Mouse (Mus musculus): ENCODE measurements around the gene Gm5485. TPM values are rescaled to one million over a fixed set of nuclear protein-coding genes. Genes with fewer than 3 reads are reported as not detected.

Gm5485 gene
- polyA plus RNA-seq, 1 experiment from 2014 or later: not detected

- Histone ChIP-seq H3K36me3 (ENCODE audit: control insufficient read depth, insufficient read depth, low read length) (no peaks in the 10 kb centered on the region), H3K4me2 (no peak overlapping the region), H3K4me1 (replicated peaks; ENCODE audit: control insufficient read depth, insufficient read depth, low read length) (no peaks in the 10 kb centered on the region), H3K9ac (ENCODE audit: low read depth, low read length) (no peak overlapping the region), H3K9me3 (ENCODE audit: control insufficient read depth, low read length) (no peaks in the 10 kb centered on the region), H3K27ac (ENCODE audit: low read depth, low read length) (no peak overlapping the region), H3K27me3 (replicated peaks; ENCODE audit: control insufficient read depth, insufficient read depth, low read length) (no peaks in the 10 kb centered on the region), H3K4me3 (ENCODE audit: low read depth, low read length) (no peak overlapping the region)
- DNase-seq (ENCODE audit: low spot score) (no peak), ATAC-seq (replicated peaks; ENCODE audit: low FRiP score) (no peak)
- 79% methylated on average over 2 of the region's 2 CpGs for WGBS
Observed at GRCm38 (mm10) chr16:48395278-48395677, 16.9 kb downstream of the Gm5485 start.

GRCm38 (mm10) chr16:48386982-48387381 is 25.2 kb downstream of the Gm5485 start:
- Histone ChIP-seq H3K4me1 (replicated peaks; ENCODE audit: control insufficient read depth, insufficient read depth, low read length) (no peaks in the 10 kb centered on the region), H3K27me3 (replicated peaks; ENCODE audit: control insufficient read depth, insufficient read depth, low read length) (no peaks in the 10 kb centered on the region), H3K4me3 (ENCODE audit: low read depth, low read length) (no peak overlapping the region), H3K9me3 (ENCODE audit: control insufficient read depth, low read length) (no peaks in the 10 kb centered on the region), H3K9ac (ENCODE audit: low read depth, low read length) (no peak overlapping the region), H3K36me3 (ENCODE audit: control insufficient read depth, insufficient read depth, low read length) (no peaks in the 10 kb centered on the region), H3K27ac (ENCODE audit: low read depth, low read length) (no peak overlapping the region), H3K4me2 (no peak overlapping the region)
- ATAC-seq (replicated peaks; ENCODE audit: low FRiP score) (no peak), DNase-seq (ENCODE audit: low spot score) (no peak)
- 82% methylated on average over 2 of the region's 2 CpGs for whole genome bisulfite sequencing

- no peak for ATAC-seq (replicated peaks; ENCODE audit: low FRiP score)
Observed at GRCm38 (mm10) chr16:48383582-48384257, 28.5 kb downstream of the Gm5485 start.

GRCm38 (mm10) chr16:48373711-48374485 is 38.3 kb downstream of the Gm5485 start:
- H3K4me1 ChIP-seq (replicated peaks; ENCODE audit: control insufficient read depth, insufficient read depth, low read length): no peaks in the 10 kb centered on the region
- no peaks in the 10 kb centered on the region for H3K9me3 ChIP-seq (ENCODE audit: control insufficient read depth, low read length)
- WGBS: 78% methylated on average over 7 of the region's 7 CpGs
- H3K9ac ChIP-seq (ENCODE audit: low read depth, low read length): no peak overlapping the region
- H3K4me3 ChIP-seq (ENCODE audit: low read depth, low read length): no peak overlapping the region
- no peak for DNase-seq (ENCODE audit: low spot score)
- no peak overlapping the region for H3K27ac ChIP-seq (ENCODE audit: low read depth, low read length)
- no peak for ATAC-seq (replicated peaks; ENCODE audit: low FRiP score)
- H3K27me3 ChIP-seq (replicated peaks; ENCODE audit: control insufficient read depth, insufficient read depth, low read length): no peaks in the 10 kb centered on the region
- H3K36me3 ChIP-seq (ENCODE audit: control insufficient read depth, insufficient read depth, low read length): no peaks in the 10 kb centered on the region
- H3K4me2 ChIP-seq: no peak overlapping the region

More at GRCm38 (mm10) chr16:48383582-48384257, 28.5 kb downstream of the Gm5485 start:
- Histone ChIP-seq H3K4me1 (replicated peaks; ENCODE audit: control insufficient read depth, insufficient read depth, low read length) (no peaks in the 10 kb centered on the region), H3K9ac (ENCODE audit: low read depth, low read length) (no peak overlapping the region), H3K9me3 (ENCODE audit: control insufficient read depth, low read length) (no peaks in the 10 kb centered on the region), H3K27me3 (replicated peaks; ENCODE audit: control insufficient read depth, insufficient read depth, low read length) (no peaks in the 10 kb centered on the region), H3K4me2 (no peak overlapping the region), H3K4me3 (ENCODE audit: low read depth, low read length) (no peak overlapping the region), H3K36me3 (ENCODE audit: control insufficient read depth, insufficient read depth, low read length) (no peaks in the 10 kb centered on the region), H3K27ac (ENCODE audit: low read depth, low read length) (no peak overlapping the region)
- WGBS: 76% methylated on average over 3 of the region's 3 CpGs
- DNase-seq (ENCODE audit: low spot score): no peak

- DNase-seq (ENCODE audit: low spot score): no peak
- no peak overlapping the region for H3K9ac ChIP-seq (ENCODE audit: low read depth, low read length)
- WGBS: 47% methylated on average over 6 of the region's 6 CpGs
Observed at GRCm38 (mm10) chr16:48372461-48372860, 39.8 kb downstream of the Gm5485 start.

GRCm38 (mm10) chr16:48368096-48368495 is 44.1 kb downstream of the Gm5485 start:
- no peak overlapping the region for H3K4me3 ChIP-seq (ENCODE audit: low read depth, low read length)

More at GRCm38 (mm10) chr16:48372461-48372860, 39.8 kb downstream of the Gm5485 start:
- Histone ChIP-seq H3K4me2 (no peak overlapping the region), H3K4me3 (ENCODE audit: low read depth, low read length) (no peak overlapping the region), H3K4me1 (replicated peaks; ENCODE audit: control insufficient read depth, insufficient read depth, low read length) (no peaks in the 10 kb centered on the region), H3K27me3 (replicated peaks; ENCODE audit: control insufficient read depth, insufficient read depth, low read length) (no peaks in the 10 kb centered on the region), H3K36me3 (ENCODE audit: control insufficient read depth, insufficient read depth, low read length) (no peaks in the 10 kb centered on the region), H3K9me3 (ENCODE audit: control insufficient read depth, low read length) (no peaks in the 10 kb centered on the region), H3K27ac (ENCODE audit: low read depth, low read length) (no peak overlapping the region)
- no peak for ATAC-seq (replicated peaks; ENCODE audit: low FRiP score)

GRCm38 (mm10) chr16:48366801-48367200 is 45.4 kb downstream of the Gm5485 start:
- ATAC-seq (replicated peaks; ENCODE audit: low FRiP score) (no peak), DNase-seq (ENCODE audit: low spot score) (no peak)
- no peaks in the 10 kb centered on the region for H3K36me3 ChIP-seq (ENCODE audit: control insufficient read depth, insufficient read depth, low read length)
- H3K9me3 ChIP-seq (ENCODE audit: control insufficient read depth, low read length): no peaks in the 10 kb centered on the region; the same call in 1 of the 2 replicates
- H3K27me3 ChIP-seq (replicated peaks; ENCODE audit: control insufficient read depth, insufficient read depth, low read length): no peaks in the 10 kb centered on the region
- no peak overlapping the region for H3K4me3 ChIP-seq (ENCODE audit: low read depth, low read length)
- H3K4me2 ChIP-seq: no peak overlapping the region
- 87% methylated on average over 5 of the region's 5 CpGs for WGBS
- no peaks in the 10 kb centered on the region for H3K4me1 ChIP-seq (replicated peaks; ENCODE audit: control insufficient read depth, insufficient read depth, low read length)
- H3K9ac ChIP-seq (ENCODE audit: low read depth, low read length): no peak overlapping the region
- H3K27ac ChIP-seq (ENCODE audit: low read depth, low read length): no peak overlapping the region

More at GRCm38 (mm10) chr16:48368096-48368495, 44.1 kb downstream of the Gm5485 start:
- Histone ChIP-seq H3K4me1 (replicated peaks; ENCODE audit: control insufficient read depth, insufficient read depth, low read length) (no peaks in the 10 kb centered on the region), H3K9ac (ENCODE audit: low read depth, low read length) (no peak overlapping the region), H3K27me3 (replicated peaks; ENCODE audit: control insufficient read depth, insufficient read depth, low read length) (no peaks in the 10 kb centered on the region), H3K4me2 (no peak overlapping the region), H3K9me3 (ENCODE audit: control insufficient read depth, low read length) (no peaks in the 10 kb centered on the region; the same call in 1 of the 2 replicates), H3K36me3 (ENCODE audit: control insufficient read depth, insufficient read depth, low read length) (no peaks in the 10 kb centered on the region), H3K27ac (ENCODE audit: low read depth, low read length) (no peak overlapping the region)
- ATAC-seq (replicated peaks; ENCODE audit: low FRiP score) (no peak), DNase-seq (ENCODE audit: low spot score) (no peak)
- WGBS: 89% methylated on average over 2 of the region's 2 CpGs

GRCm38 (mm10) chr16:48360887-48361286 is 51.3 kb downstream of the Gm5485 start:
- no peak for DNase-seq (ENCODE audit: low spot score)
- H3K4me1 ChIP-seq (replicated peaks; ENCODE audit: control insufficient read depth, insufficient read depth, low read length): no peaks in the 10 kb centered on the region
- no peaks in the 10 kb centered on the region for H3K36me3 ChIP-seq (ENCODE audit: control insufficient read depth, insufficient read depth, low read length)
- 88% methylated on average over 12 of the region's 12 CpGs for WGBS
- no peak for ATAC-seq (replicated peaks; ENCODE audit: low FRiP score)
- H3K27ac ChIP-seq (ENCODE audit: low read depth, low read length): no peak overlapping the region
- H3K4me3 ChIP-seq (ENCODE audit: low read depth, low read length): no peak overlapping the region
- H3K9me3 ChIP-seq (ENCODE audit: control insufficient read depth, low read length): no peaks in the 10 kb centered on the region
- no peaks in the 10 kb centered on the region for H3K27me3 ChIP-seq (replicated peaks; ENCODE audit: control insufficient read depth, insufficient read depth, low read length)
- no peak overlapping the region for H3K9ac ChIP-seq (ENCODE audit: low read depth, low read length)
- no peak overlapping the region for H3K4me2 ChIP-seq

All from liver, embryonic 11.5 days (tissue).